Mouse (Mus musculus): ENCODE measurements around the gene Atp2c2.

- no peak for TF ChIP-seq ZKSCAN1 (IDR thresholded peaks at IDR 0.05; ENCODE audit: low read depth, low read length)
- TF ChIP-seq UBTF (IDR thresholded peaks at IDR 0.05; ENCODE audit: borderline replicate concordance, insufficient read depth, low read depth, low read length) = no peak
- TF ChIP-seq POLR2A (IDR thresholded peaks at IDR 0.05; ENCODE audit: control insufficient read depth in 1 of 2, insufficient read depth in 1 of 2, low read depth in 1 of 2, low read length in 2 of 2, poor library complexity in 1 of 2) = no peak
Observed at GRCm38 (mm10) chr8:119709703-119710093, 9.9 kb downstream of the Atp2c2 start.
